Mouse (Mus musculus) lung, adult 2 months (tissue): ENCODE results near the gene Kcnn3.

Source experiments
- CTCF ChIP-seq: fragments of 200-500 bp; IDR thresholded peaks from 2 replicates; pipeline ENCODE4 v1.5.1; 2011; ENCODE audit warnings: mild to moderate bottlenecking, low read length, control low read depth; ENCODE audit not compliant: insufficient read depth
- POLR2A ChIP-seq: fragments of 200-500 bp; IDR thresholded peaks from 2 replicates; pipeline ENCODE4 v1.6.1; 2011; ENCODE audit warnings: low read depth, mild to moderate bottlenecking, control low read depth, low read length, borderline replicate concordance; ENCODE audit errors: extremely low read depth

DNA sequence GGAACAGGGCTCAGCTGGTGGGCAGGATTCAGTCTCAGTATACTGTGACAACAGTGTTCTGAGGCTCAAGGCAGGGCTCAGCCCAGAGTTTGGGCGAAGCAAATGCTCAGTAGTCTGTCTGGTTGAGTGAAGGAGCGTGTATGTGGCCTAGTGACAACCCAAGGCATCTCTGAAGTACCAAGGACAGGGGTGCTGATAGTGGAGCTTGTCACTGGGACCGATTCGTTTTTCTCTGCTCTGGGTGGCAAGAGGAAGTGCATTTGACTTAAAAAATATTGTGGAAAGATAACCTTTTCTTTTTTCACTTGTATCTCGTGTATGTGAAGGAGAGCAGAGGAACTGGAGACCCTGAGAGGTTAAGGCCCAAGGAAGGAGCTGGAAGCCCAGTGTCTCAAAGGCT lies 37.8 kb downstream of the Kcnn3 start:
- TF ChIP-seq POLR2A, result no peak
- TF ChIP-seq CTCF, result no peak
